Mouse (Mus musculus): Measurements from ENCODE around the gene Gm43302. TPM values are rescaled to one million over a fixed set of nuclear protein-coding genes. Genes with fewer than 3 reads are reported as not detected.
"Not testable (repeated sequence)": the region's sequence is repeated elsewhere in the genome, so short reads cannot be mapped to it uniquely, and the experiment has no call there.

Gm43302 gene
- polyA plus RNA-seq, 1 experiment from 2014 or later, result not detected

DNA sequence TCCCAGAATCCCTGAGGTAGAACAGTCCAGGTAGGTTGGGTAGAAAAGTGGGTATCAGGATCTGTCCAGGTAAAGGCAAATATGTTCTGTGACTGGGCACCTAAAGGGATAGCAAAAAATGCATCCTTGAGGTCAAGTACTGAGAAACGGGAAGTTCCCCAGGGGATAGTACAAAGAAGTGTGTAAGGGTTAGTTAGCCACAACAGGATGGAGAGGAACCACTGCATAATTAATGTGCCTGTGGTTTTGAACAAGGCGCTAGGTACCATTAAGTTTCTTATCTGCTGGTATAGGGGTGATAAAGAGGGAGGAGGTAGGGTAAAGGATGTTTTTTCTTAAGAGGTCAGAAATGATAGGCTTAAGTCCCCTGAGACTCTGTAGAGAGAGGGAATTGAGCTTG lies 101.0 kb downstream of the Gm43302 start:
- not testable (repeated sequence) for H3K4me3 ChIP-seq; H3K36me3 ChIP-seq; ATAC-seq (ENCODE audit: borderline replicate concordance, extremely low read depth, low FRiP score, low TSS enrichment); H3K4me2 ChIP-seq; H3K9me3 ChIP-seq; H3K27me3 ChIP-seq; H3K4me1 ChIP-seq; H3K9ac ChIP-seq; H3K27ac ChIP-seq
- WGBS, result 77% methylated on average over 2 of the region's 2 CpGs

DNA sequence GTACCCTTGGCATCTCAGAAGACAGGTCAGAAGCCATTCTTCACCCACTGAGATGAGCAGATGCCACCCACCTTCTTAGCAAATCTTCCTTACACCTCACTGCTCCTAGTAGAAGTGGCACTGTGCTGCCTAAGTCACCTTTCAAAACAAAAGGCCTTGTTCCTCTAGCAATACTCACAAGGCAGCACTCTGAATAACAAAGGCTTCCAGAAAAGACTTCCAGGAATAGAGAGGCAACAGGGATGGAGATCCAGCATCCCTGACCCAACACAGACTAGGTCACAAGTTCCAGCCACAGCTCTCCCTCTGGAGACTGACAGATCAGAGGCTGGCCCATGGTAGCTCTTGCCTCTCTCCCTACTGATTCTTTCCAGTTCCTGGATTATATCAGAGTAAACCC lies 112.0 kb downstream of the Gm43302 start:
- Histone ChIP-seq H3K36me3 (no peaks in the 10 kb centered on the region), H3K9ac (no peak overlapping the region), H3K27me3 (no peaks in the 10 kb centered on the region), H3K4me1 (no peaks in the 10 kb centered on the region), H3K4me3 (no peak overlapping the region), H3K4me2 (no peak overlapping the region), H3K27ac (no peak overlapping the region), H3K9me3 (no peaks in the 10 kb centered on the region)
- no peak for ATAC-seq (ENCODE audit: borderline replicate concordance, extremely low read depth, low FRiP score, low TSS enrichment)

Other genes starting within 250 kb of the Gm43302 start
- 3.1 and 3.4 TPM in 2 replicates for gene Gbp9, start 154.2 kb downstream of the Gm43302 start, polyA plus RNA-seq (2015; fragmentation: Nextera tagmentation; extraction: Ambion mirVana)
- gene Gbp8, start 154.2 kb downstream of the Gm43302 start, polyA plus RNA-seq (2015; fragmentation: Nextera tagmentation; extraction: Ambion mirVana), result 0.64 and 1.3 TPM in 2 replicates
- 1.0 and 2.5 TPM in 2 replicates for gene Gbp4, start 154.1 kb downstream of the Gm43302 start, polyA plus RNA-seq (2015; fragmentation: Nextera tagmentation; extraction: Ambion mirVana)
- gene Gbp10, start 54.2 kb downstream of the Gm43302 start, polyA plus RNA-seq (2015; fragmentation: Nextera tagmentation; extraction: Ambion mirVana), result 0.27 TPM in 1 of 2 replicates, not detected in the other
- gene Gbp6, start within 50 bp of the Gm43302 start, polyA plus RNA-seq (2015; fragmentation: Nextera tagmentation; extraction: Ambion mirVana), result 1.8 and 2.2 TPM in 2 replicates
- gene Lrrc8b, start 122.1 kb upstream of the Gm43302 start, polyA plus RNA-seq (2015; fragmentation: Nextera tagmentation; extraction: Ambion mirVana), result 6.6 and 6.7 TPM in 2 replicates
- gene Lrrc8c, start 225.7 kb upstream of the Gm43302 start, polyA plus RNA-seq (2015; fragmentation: Nextera tagmentation; extraction: Ambion mirVana), result 24.3 and 26.5 TPM in 2 replicates